Mouse (Mus musculus) liver, embryonic 14.5 days (tissue): ENCODE results near the gene Zfp664.

ENCODE experiments used
- CTCF ChIP-seq: IDR thresholded peaks from 2 replicates; pipeline ENCODE4 v1.5.1; 2016; ENCODE audit warnings: antibody characterized with exemption, low read depth, control low read depth
- EP300 ChIP-seq: IDR thresholded peaks from 2 replicates; pipeline ENCODE4 v1.6.1; 2016; ENCODE audit warnings: antibody characterized with exemption, low read depth

DNA sequence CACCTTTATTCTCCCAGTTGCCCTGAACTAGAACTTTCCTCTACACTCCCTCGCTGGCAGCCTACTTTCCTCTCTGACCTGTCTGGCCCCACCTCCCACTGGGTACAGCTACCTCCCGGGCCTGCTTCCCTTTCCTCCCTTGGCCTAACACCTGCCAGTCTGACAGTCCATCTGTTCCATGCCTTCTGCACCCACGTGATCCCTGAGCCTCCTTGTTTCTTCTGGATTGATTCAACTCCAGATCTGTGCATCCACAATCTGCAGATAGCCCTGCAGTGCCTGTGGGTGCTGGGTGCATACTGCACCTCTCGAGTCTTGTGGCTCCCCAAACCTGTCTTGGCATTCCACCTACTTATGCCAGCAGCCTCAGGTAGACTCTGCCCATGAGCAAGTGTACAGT lies 25.9 kb upstream of the Zfp664 start:
- TF ChIP-seq CTCF (no peak), EP300 (no peak)
